Mouse (Mus musculus) liver, adult 2 months (tissue): Measurements from ENCODE around the gene Srsf10.

Experiments
- CTCF ChIP-seq: fragments of 200-500 bp; IDR thresholded peaks from 2 replicates; pipeline ENCODE4 v1.5.1; 2011; ENCODE audit warnings: low read depth, low read length, control low read depth
- POLR2A ChIP-seq: fragments of 200-500 bp; IDR thresholded peaks from 2 replicates; pipeline ENCODE4 v1.6.1; 2011; ENCODE audit warnings: low read length, control low read depth; ENCODE audit not compliant: insufficient read depth; ENCODE audit errors: extremely low read depth

GRCm38 (mm10) chr4:135853987-135854546, 1.5 kb upstream of the Srsf10 start:
- TF ChIP-seq POLR2A (no peak), CTCF (no peak)
